Mouse (Mus musculus) liver, adult 2 months (tissue): ENCODE measurements at regions not wholly inside any gene's neighbourhood (a gene's known extent, or its start where the extent isn't known, plus 50 kb on each side); places are given as distances from the start of the nearest gene placed in this dataset.
A peak's percentile ranks its signal among the peaks of the same experiment; 100 is the strongest.

Experiments
- DNase-seq: peaks from one replicate; pipeline ENCODE4 v3.0.0-alpha.2; 2011; ENCODE audit warnings: low read depth, low spot score; ENCODE audit errors: extremely low read depth
- H3K27ac ChIP-seq: fragments of 200-500 bp; replicated peaks from 2 replicates; pipeline ENCODE4 v1.5.1; 2012; ENCODE audit warnings: low read depth, mild to moderate bottlenecking, control low read depth, inconsistent platforms, low read length; ENCODE audit not compliant: insufficient read depth
- H3K27me3 ChIP-seq: fragments of 200-500 bp; 2 replicates; pipeline ENCODE4 v1.6.1; 2012; ENCODE audit warnings: mild to moderate bottlenecking, moderate library complexity, low read length, inconsistent platforms; ENCODE audit not compliant: control insufficient read depth, insufficient read depth
- H3K36me3 ChIP-seq: fragments of 200-500 bp; 2 replicates; pipeline ENCODE4 v1.6.1; 2012; ENCODE audit warnings: low read length, inconsistent platforms; ENCODE audit not compliant: control insufficient read depth, insufficient read depth
- H3K4me1 ChIP-seq: fragments of 200-500 bp; 2 replicates; pipeline ENCODE4 v1.6.1; 2011; ENCODE audit warnings: low read length; ENCODE audit not compliant: control insufficient read depth, insufficient read depth
- H3K4me3 ChIP-seq: fragments of 200-500 bp; 2 replicates; pipeline ENCODE4 v1.5.1; 2011; ENCODE audit warnings: low read depth, mild to moderate bottlenecking, control low read depth, low read length, moderate library complexity; ENCODE audit not compliant: insufficient read depth
- H3K79me2 ChIP-seq: fragments of 200-500 bp; 2 replicates; pipeline ENCODE4 v1.6.1; 2012; ENCODE audit warnings: inconsistent platforms, mild to moderate bottlenecking, low read length, moderate library complexity; ENCODE audit not compliant: control insufficient read depth, insufficient read depth
- H3K9ac ChIP-seq: fragments of 200-500 bp; 2 replicates; pipeline ENCODE4 v1.6.1; 2012; ENCODE audit warnings: low read depth, mild to moderate bottlenecking, control low read depth, inconsistent platforms, low read length
- CTCF ChIP-seq: fragments of 200-500 bp; IDR thresholded peaks from 2 replicates; pipeline ENCODE4 v1.5.1; 2011; ENCODE audit warnings: low read depth, low read length, control low read depth
- POLR2A ChIP-seq: fragments of 200-500 bp; IDR thresholded peaks from 2 replicates; pipeline ENCODE4 v1.6.1; 2011; ENCODE audit warnings: low read length, control low read depth; ENCODE audit not compliant: insufficient read depth; ENCODE audit errors: extremely low read depth
- WGBS: fragments of 180-500 bp; shearing (Covaris S2); methylation state at CpG from one replicate; pipeline ENCODE4 v1.1.7; 2018; 5-methylcytosine and 5-hydroxymethylcytosine counted together

DNA sequence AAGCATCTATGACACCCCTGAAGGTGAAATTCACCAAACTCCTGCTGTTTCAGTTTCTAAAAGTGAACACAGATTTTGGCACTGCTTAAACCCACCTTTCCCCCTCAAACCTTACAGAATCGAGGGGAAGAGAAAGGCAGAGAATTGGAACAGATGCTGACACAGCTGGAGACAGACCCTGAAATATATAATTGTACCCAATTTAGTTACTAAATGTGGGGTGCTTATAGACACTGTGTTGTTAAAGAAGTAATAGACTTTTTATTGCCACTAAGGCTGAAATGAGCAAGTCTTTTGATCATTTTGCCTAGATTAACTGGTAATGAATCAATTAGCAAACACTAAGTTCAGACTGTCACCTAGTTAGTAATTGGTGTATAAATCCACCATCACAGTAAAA, 341.8 kb upstream of the Fam98a start:
- TF ChIP-seq POLR2A (no peak), CTCF (no peak)
- Histone ChIP-seq H3K27me3 (peaks cover 15% of the 10 kb centered on the region; the same call in 1 of the 2 replicates), H3K36me3 (no peaks in the 10 kb centered on the region), H3K79me2 (no peaks in the 10 kb centered on the region), H3K4me1 (no peaks in the 10 kb centered on the region), H3K27ac (no peak overlapping the region), H3K9ac (no peak overlapping the region), H3K4me3 (no peak overlapping the region)
- WGBS: 45% methylated on average over 1 of the region's 1 CpGs
- DNase-seq: no peak

DNA sequence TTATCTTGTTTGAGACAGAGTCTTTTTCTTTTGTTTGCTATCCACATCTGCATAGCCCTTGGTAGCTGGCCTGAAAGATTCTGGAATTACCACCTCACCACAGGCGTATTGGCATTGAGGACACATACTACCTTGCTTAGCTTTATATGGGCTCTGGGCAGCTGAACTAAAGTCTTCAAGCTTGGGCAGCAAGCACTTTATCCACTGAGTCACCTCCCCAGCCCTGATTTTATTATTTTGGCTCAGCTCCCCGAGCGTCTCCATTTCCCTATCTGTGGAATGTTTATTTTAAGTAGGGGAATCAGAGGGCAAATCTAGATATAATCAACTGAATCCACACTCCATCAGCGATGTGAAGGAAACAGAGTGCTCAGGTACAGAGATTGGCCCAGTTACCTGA, 340.4 kb upstream of the Fam98a start:
- WGBS: 40% methylated on average over 4 of the region's 4 CpGs
- H3K9ac ChIP-seq: no peak overlapping the region
- TF ChIP-seq POLR2A (no peak), CTCF (no peak)

DNA sequence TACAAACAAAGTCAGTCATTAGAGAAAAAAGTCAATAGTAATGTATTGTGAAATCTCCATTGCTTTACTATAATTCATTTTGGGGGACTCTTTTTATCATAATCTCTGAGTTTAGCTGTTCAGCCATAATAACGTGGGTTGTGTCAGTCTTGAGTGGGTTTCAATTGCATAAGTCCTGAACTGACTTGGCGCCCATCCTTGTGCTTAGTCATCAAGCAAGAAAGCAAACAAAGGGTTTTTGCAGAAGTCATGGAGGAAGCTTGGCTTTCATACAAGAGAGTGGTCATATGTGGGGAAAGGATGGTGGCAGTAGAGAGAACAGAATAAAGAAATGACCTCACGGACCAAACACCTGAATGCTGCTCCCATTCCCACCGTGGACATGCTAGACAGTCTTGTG, 339.8 kb upstream of the Fam98a start:
- peak; percentile 7 for DNase-seq
- WGBS: 72% methylated on average over 4 of the region's 4 CpGs
- H3K4me3 ChIP-seq: no peak overlapping the region
- H3K79me2 ChIP-seq: no peaks in the 10 kb centered on the region
- H3K36me3 ChIP-seq: no peaks in the 10 kb centered on the region
- no peaks in the 10 kb centered on the region for H3K4me1 ChIP-seq
- H3K27ac ChIP-seq: no peak overlapping the region
- no peak for TF ChIP-seq CTCF
- no peak for TF ChIP-seq POLR2A
- H3K27me3 ChIP-seq: peaks cover 15% of the 10 kb centered on the region; the same call in 1 of the 2 replicates
- H3K9ac ChIP-seq: no peak overlapping the region

More for the DNA sequence above, 340.4 kb upstream of the Fam98a start:
- no peak overlapping the region for H3K4me3 ChIP-seq
- H3K27me3 ChIP-seq: peaks cover 15% of the 10 kb centered on the region; the same call in 1 of the 2 replicates
- H3K4me1 ChIP-seq: no peaks in the 10 kb centered on the region
- DNase-seq: no peak
- no peak overlapping the region for H3K27ac ChIP-seq
- no peaks in the 10 kb centered on the region for H3K79me2 ChIP-seq
- no peaks in the 10 kb centered on the region for H3K36me3 ChIP-seq

DNA sequence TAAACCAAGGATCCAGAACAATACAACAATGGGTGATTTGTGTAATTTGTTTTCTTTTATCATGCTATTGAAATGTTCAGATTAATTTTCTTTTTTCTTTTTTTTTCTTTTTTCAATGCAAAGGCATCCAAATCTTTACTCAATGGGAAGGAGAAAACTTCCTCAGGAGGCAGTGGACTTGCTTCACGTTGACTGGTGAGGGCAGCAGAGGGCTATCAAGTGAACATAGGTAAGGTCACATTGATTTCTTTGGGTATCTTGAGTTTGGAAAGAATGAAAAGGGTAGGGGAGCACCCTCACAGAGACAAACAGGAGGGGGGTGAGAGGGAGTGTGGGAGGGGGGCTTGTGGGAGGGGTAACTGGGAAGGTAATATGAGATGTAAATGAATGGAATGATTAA, 326.1 kb upstream of the Fam98a start:
- Histone ChIP-seq H3K36me3 (no peaks in the 10 kb centered on the region), H3K27me3 (peaks cover 7% of the 10 kb centered on the region; the same call in 1 of the 2 replicates), H3K4me3 (no peak overlapping the region), H3K79me2 (no peaks in the 10 kb centered on the region), H3K27ac (no peak overlapping the region), H3K4me1 (peaks cover 1% of the 10 kb centered on the region; the same call in 1 of the 2 replicates), H3K9ac (no peak overlapping the region)
- DNase-seq: peak; percentile 30
- TF ChIP-seq POLR2A: no peak
- peak; percentile 30; the same call in 1 of the 2 replicates for TF ChIP-seq CTCF
- 0% methylated on average over 1 of the region's 1 CpGs for WGBS

DNA sequence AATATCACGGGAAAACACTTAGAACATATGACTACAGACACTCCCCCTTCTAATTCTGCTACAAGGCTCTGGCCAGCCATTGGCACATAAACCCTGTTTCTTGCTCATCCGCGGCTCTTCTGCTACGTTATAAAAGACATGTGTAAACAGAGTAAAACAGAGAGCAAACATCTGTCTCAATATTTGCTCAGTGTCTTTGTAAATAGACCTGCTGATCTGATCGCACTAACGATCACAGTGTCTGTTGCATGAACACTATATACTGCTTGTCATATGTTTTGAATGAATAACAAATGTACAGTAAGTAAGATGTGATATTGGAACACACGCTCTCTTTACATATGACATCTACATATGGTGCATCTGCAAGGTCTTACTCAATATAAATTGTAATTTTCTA, 325.1 kb upstream of the Fam98a start:
- H3K27me3 ChIP-seq: peaks cover 7% of the 10 kb centered on the region; the same call in 1 of the 2 replicates
- DNase-seq: peak; percentile 89
- no peak overlapping the region for H3K27ac ChIP-seq
- no peaks in the 10 kb centered on the region for H3K79me2 ChIP-seq
- peaks cover 1% of the 10 kb centered on the region; the same call in 1 of the 2 replicates for H3K4me1 ChIP-seq
- H3K4me3 ChIP-seq: no peak overlapping the region
- no peak overlapping the region for H3K9ac ChIP-seq
- WGBS: 21% methylated on average over 7 of the region's 7 CpGs
- TF ChIP-seq CTCF: no peak
- no peak for TF ChIP-seq POLR2A
- H3K36me3 ChIP-seq: no peaks in the 10 kb centered on the region

DNA sequence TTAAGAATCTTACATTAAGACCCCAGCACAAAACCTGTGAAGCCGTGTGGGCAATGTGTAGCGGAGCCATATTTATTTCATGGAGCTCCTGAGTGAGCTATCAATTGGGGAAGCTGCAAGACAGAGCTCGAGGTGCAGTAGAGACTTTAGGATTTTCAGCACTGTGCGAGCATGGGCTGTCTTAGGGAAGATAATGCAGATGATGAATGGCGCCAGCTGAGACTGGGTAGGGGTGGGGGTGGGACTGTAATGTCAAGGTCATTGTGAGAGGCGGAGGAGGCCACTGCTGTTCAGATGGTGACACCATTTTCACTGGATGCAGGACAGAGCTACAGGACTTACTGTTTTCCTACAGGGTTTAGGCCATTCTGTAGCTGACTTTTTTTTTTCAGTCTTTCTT, 322.8 kb upstream of the Fam98a start:
- TF ChIP-seq CTCF (no peak), POLR2A (no peak)
- no peaks in the 10 kb centered on the region for H3K36me3 ChIP-seq
- H3K4me1 ChIP-seq: peaks cover 1% of the 10 kb centered on the region; the same call in 1 of the 2 replicates
- H3K79me2 ChIP-seq: no peaks in the 10 kb centered on the region
- no peak for DNase-seq
- no peak overlapping the region for H3K9ac ChIP-seq
- no peak overlapping the region for H3K27ac ChIP-seq
- no peak overlapping the region for H3K4me3 ChIP-seq
- peaks cover 11% of the 10 kb centered on the region; the same call in 1 of the 2 replicates for H3K27me3 ChIP-seq
- 87% methylated on average over 6 of the region's 6 CpGs for WGBS
